Mouse (Mus musculus): ENCODE results near the gene Gh.

GRCm38 (mm10) chr11:106291861-106292260 lies 9.8 kb downstream of the Gh start:
- TF ChIP-seq CTCF (IDR thresholded peaks at IDR 0.05; ENCODE audit: low read depth) (no peak), EP300 (IDR thresholded peaks at IDR 0.05; ENCODE audit: low read depth) (no peak)
